Mouse (Mus musculus) left cerebral cortex, adult 11 months (tissue): ENCODE data around the gene Fgf7.

Source experiments
- DNase-seq: peaks from one replicate; pipeline ENCODE4 v3.0.0; 2022; ENCODE audit warnings: low spot score

Gene Fgf7

GRCm38 (mm10) chr2:126061037-126061773 is 26.7 kb downstream of the Fgf7 start:
- DNase-seq: no peak

- no peak for DNase-seq
Observed at GRCm38 (mm10) chr2:126062876-126063275, 28.4 kb downstream of the Fgf7 start.

- no peak for DNase-seq
Observed at GRCm38 (mm10) chr2:126064814-126065213, 30.4 kb downstream of the Fgf7 start.

- DNase-seq: no peak
Observed at GRCm38 (mm10) chr2:126065303-126065856, 30.9 kb downstream of the Fgf7 start.

- no peak for DNase-seq
Observed at GRCm38 (mm10) chr2:126069740-126070139, 35.3 kb downstream of the Fgf7 start.

GRCm38 (mm10) chr2:126073744-126074143 is 39.3 kb downstream of the Fgf7 start:
- no peak for DNase-seq

- DNase-seq: no peak
Observed at GRCm38 (mm10) chr2:126076506-126076905, 42.0 kb downstream of the Fgf7 start.

- DNase-seq: no peak
Observed at GRCm38 (mm10) chr2:126079086-126079485, 44.6 kb downstream of the Fgf7 start.

GRCm38 (mm10) chr2:126084326-126084725 is 49.9 kb downstream of the Fgf7 start:
- DNase-seq: no peak

- DNase-seq: no peak
Observed at GRCm38 (mm10) chr2:126086187-126086586, 51.7 kb downstream of the Fgf7 start.

- DNase-seq: no peak
Observed at GRCm38 (mm10) chr2:126090432-126090831, 56.0 kb downstream of the Fgf7 start.

GRCm38 (mm10) chr2:126094616-126095015 is 60.2 kb downstream of the Fgf7 start:
- DNase-seq: no peak
